Mouse (Mus musculus): ENCODE results near the gene Fbxo21. TPM values are rescaled to one million over a fixed set of nuclear protein-coding genes. Genes with fewer than 3 reads are reported as not detected.

Gene Fbxo21
- total RNA-seq, 2 experiments from 2014 or later, result 128 to 150 TPM

GRCm38 (mm10) chr5:118015669-118016068 is 39.1 kb downstream of the Fbxo21 start:
- no peak for DNase-seq (ENCODE audit: extremely low spot score in 1 of 2, low spot score in 1 of 2)

- DNase-seq (ENCODE audit: extremely low spot score in 1 of 2, low spot score in 1 of 2), result no peak
Observed at GRCm38 (mm10) chr5:118017527-118017926, 41.0 kb downstream of the Fbxo21 start.

- no peak for DNase-seq (ENCODE audit: extremely low spot score in 1 of 2, low spot score in 1 of 2)
Observed at GRCm38 (mm10) chr5:118019905-118020304, 43.4 kb downstream of the Fbxo21 start.

GRCm38 (mm10) chr5:118023053-118023452 is 46.5 kb downstream of the Fbxo21 start:
- no peak for DNase-seq (ENCODE audit: extremely low spot score in 1 of 2, low spot score in 1 of 2)

- DNase-seq (ENCODE audit: extremely low spot score in 1 of 2, low spot score in 1 of 2), result no peak
Observed at GRCm38 (mm10) chr5:118025880-118026279, 49.4 kb downstream of the Fbxo21 start.

- no peak for DNase-seq (ENCODE audit: extremely low spot score in 1 of 2, low spot score in 1 of 2)
Observed at GRCm38 (mm10) chr5:118026343-118026742, 49.8 kb downstream of the Fbxo21 start.

GRCm38 (mm10) chr5:118027101-118027697 is 50.7 kb downstream of the Fbxo21 start:
- DNase-seq (ENCODE audit: extremely low spot score in 1 of 2, low spot score in 1 of 2), result no peak

GRCm38 (mm10) chr5:118027698-118028190 is 51.2 kb downstream of the Fbxo21 start, which contains the start of gene Tesc:
TSS of gene Tesc (plus strand) at chr5:118027743.
- DNase-seq (ENCODE audit: extremely low spot score in 1 of 2, low spot score in 1 of 2), result peak in 1 of 2 experiments; percentile 53

GRCm38 (mm10) chr5:118028191-118029034 is 51.9 kb downstream of the Fbxo21 start:
- DNase-seq (ENCODE audit: extremely low spot score in 1 of 2, low spot score in 1 of 2), result no peak

- no peak for DNase-seq (ENCODE audit: extremely low spot score in 1 of 2, low spot score in 1 of 2)
Observed at GRCm38 (mm10) chr5:118029035-118029408, 52.5 kb downstream of the Fbxo21 start.

- peak; percentile 65 to 67 for DNase-seq (ENCODE audit: extremely low spot score in 1 of 2, low spot score in 1 of 2)
Observed at GRCm38 (mm10) chr5:118029420-118029819, 52.9 kb downstream of the Fbxo21 start.

- no peak for DNase-seq (ENCODE audit: extremely low spot score in 1 of 2, low spot score in 1 of 2)
Observed at GRCm38 (mm10) chr5:118030022-118030675, 53.6 kb downstream of the Fbxo21 start.

- no peak for DNase-seq (ENCODE audit: extremely low spot score in 1 of 2, low spot score in 1 of 2)
Observed at GRCm38 (mm10) chr5:118031059-118031458, 54.5 kb downstream of the Fbxo21 start.

GRCm38 (mm10) chr5:118031508-118031907 is 55.0 kb downstream of the Fbxo21 start:
- DNase-seq (ENCODE audit: extremely low spot score in 1 of 2, low spot score in 1 of 2), result no peak

GRCm38 (mm10) chr5:118033328-118033727 is 56.8 kb downstream of the Fbxo21 start:
- DNase-seq (ENCODE audit: extremely low spot score in 1 of 2, low spot score in 1 of 2), result no peak

- DNase-seq (ENCODE audit: extremely low spot score in 1 of 2, low spot score in 1 of 2), result no peak
Observed at GRCm38 (mm10) chr5:118033740-118034139, 57.2 kb downstream of the Fbxo21 start.

GRCm38 (mm10) chr5:118034632-118035031 is 58.1 kb downstream of the Fbxo21 start:
- DNase-seq (ENCODE audit: extremely low spot score in 1 of 2, low spot score in 1 of 2), result no peak

GRCm38 (mm10) chr5:118035786-118036185 is 59.3 kb downstream of the Fbxo21 start:
- no peak for DNase-seq (ENCODE audit: extremely low spot score in 1 of 2, low spot score in 1 of 2)

- DNase-seq (ENCODE audit: extremely low spot score in 1 of 2, low spot score in 1 of 2), result no peak
Observed at GRCm38 (mm10) chr5:118036888-118037797, 60.6 kb downstream of the Fbxo21 start.
